Mouse (Mus musculus): ENCODE measurements around the gene Chst3. TPM values are rescaled to one million over a fixed set of nuclear protein-coding genes. Genes with fewer than 3 reads are reported as not detected.
"Not testable (repeated sequence)": the region's sequence is repeated elsewhere in the genome, so short reads cannot be mapped to it uniquely, and the experiment has no call there.

The Chst3 gene
- total RNA-seq, 2 experiments from 2014 or later, result 1.1 to 1.4 TPM

GRCm38 (mm10) chr10:60237475-60238154 lies 18.6 kb upstream of the Chst3 start:
- peak; percentile 55 for DNase-seq
- intact Hi-C loops (cut with DNase I; ENCODE audit: low total_unique reads), result loop anchor here (2.0 kb wide), 1 partner anchor 47 kb away; no protein-coding TSS in a partner anchor

GRCm38 (mm10) chr10:60235876-60236275 lies 16.8 kb upstream of the Chst3 start:
- intact Hi-C loops (cut with DNase I; ENCODE audit: low total_unique reads), result loop anchor here (2.0 kb wide), 1 partner anchor 45 kb away; no protein-coding TSS in a partner anchor
- not testable (repeated sequence) for DNase-seq

GRCm38 (mm10) chr10:60234006-60234405 lies 14.9 kb upstream of the Chst3 start:
- DNase-seq, result no peak
- intact Hi-C loops (cut with DNase I; ENCODE audit: low total_unique reads), result no loop called here

GRCm38 (mm10) chr10:60230321-60231088 lies 11.4 kb upstream of the Chst3 start:
- intact Hi-C loops (cut with DNase I; ENCODE audit: low total_unique reads), result no loop called here
- no peak for DNase-seq

DNA sequence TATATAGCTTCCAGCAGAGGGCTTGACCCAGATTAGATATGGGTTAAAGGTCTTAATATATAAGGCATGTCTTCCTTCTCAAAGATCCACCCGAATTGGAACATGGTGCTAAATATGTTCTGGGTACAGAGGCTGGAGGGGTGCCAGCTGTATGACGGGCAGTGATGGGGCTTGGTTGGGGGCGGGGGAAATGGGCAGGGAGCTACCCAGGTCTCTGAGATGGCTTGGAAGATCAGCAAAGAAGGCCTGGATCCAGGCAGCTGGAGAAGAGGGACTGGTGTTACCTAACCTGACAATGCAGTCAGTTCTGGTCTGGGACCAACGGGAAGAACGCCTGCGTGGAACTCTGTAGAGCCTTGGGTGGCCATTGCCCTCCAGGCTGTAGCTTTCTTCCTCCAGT lies 10.1 kb upstream of the Chst3 start:
- DNase-seq, result no peak
- intact Hi-C loops (cut with DNase I; ENCODE audit: low total_unique reads), result no loop called here

GRCm38 (mm10) chr10:60227666-60228065 lies 8.6 kb upstream of the Chst3 start:
- intact Hi-C loops (cut with DNase I; ENCODE audit: low total_unique reads), result no loop called here

DNA sequence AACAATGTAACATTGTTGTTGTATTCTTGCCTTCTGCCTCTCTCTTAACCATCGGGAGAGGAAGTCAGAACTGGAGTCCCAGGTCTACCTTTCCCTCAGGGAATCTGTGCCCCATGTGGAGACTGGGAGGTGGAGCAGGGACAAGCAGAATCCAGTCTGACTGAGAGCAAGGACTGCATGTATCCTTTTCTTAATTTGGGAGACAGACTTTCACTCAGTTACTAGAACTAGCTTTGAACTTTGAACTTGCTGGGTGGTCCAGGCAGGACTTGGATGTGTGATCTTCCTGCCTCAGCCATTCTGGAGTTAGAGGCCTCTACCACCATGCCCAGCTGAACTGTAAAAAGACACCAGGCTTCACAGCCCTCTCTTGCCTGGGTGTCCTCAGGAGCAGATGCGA lies 5.5 kb upstream of the Chst3 start:
- no peak for DNase-seq
- intact Hi-C loops (cut with DNase I; ENCODE audit: low total_unique reads), result no loop called here

More at GRCm38 (mm10) chr10:60227666-60228065, 8.6 kb upstream of the Chst3 start:
- DNase-seq, result no peak

DNA sequence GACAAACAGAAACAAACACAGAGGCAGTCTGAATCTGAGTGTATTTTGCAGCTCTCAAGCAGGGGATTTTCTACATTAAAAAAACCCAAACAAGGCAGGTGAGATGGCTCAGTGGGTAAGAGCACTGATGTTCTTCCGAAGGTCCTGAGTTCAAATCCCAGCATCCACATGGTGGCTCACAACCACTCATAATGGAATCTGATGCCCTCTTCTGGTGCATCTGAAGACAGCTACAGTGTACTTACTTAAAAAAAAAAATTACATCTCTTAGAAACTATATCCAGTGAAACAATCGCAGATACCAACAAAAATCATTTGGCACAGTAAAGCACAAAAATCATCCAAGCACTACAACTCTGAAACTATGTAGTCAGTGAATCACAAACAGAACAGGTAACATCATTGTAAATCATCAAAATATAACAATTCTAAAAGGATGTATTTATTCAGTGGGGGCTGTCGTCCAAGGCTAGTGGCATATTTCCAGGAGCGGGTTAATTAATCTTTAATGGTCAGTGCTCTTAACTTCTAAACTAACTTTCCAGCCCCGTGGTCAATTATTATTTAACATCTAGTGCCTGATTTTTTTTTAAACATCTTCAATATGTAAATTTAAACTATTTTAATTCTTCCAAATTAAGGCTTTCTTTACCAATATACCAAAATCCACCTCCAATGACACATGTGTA lies 2.7 kb upstream of the Chst3 start:
- DNase-seq; intact Hi-C loops (cut with DNase I; ENCODE audit: low total_unique reads): not testable (repeated sequence)

GRCm38 (mm10) chr10:60220607-60221006 lies 1.5 kb upstream of the Chst3 start:
- intact Hi-C loops (cut with DNase I; ENCODE audit: low total_unique reads), result no loop called here

GRCm38 (mm10) chr10:60220042-60220523 lies 1.0 kb upstream of the Chst3 start:
- DNase-seq, result no peak

More at GRCm38 (mm10) chr10:60220607-60221006, 1.5 kb upstream of the Chst3 start:
- DNase-seq, result no peak

GRCm38 (mm10) chr10:60218033-60218590 lies 948 bp downstream of the Chst3 start:
- no peak for DNase-seq
- intact Hi-C loops (cut with DNase I; ENCODE audit: low total_unique reads), result no loop called here

More at GRCm38 (mm10) chr10:60220042-60220523, 1.0 kb upstream of the Chst3 start:
- intact Hi-C loops (cut with DNase I; ENCODE audit: low total_unique reads), result no loop called here

DNA sequence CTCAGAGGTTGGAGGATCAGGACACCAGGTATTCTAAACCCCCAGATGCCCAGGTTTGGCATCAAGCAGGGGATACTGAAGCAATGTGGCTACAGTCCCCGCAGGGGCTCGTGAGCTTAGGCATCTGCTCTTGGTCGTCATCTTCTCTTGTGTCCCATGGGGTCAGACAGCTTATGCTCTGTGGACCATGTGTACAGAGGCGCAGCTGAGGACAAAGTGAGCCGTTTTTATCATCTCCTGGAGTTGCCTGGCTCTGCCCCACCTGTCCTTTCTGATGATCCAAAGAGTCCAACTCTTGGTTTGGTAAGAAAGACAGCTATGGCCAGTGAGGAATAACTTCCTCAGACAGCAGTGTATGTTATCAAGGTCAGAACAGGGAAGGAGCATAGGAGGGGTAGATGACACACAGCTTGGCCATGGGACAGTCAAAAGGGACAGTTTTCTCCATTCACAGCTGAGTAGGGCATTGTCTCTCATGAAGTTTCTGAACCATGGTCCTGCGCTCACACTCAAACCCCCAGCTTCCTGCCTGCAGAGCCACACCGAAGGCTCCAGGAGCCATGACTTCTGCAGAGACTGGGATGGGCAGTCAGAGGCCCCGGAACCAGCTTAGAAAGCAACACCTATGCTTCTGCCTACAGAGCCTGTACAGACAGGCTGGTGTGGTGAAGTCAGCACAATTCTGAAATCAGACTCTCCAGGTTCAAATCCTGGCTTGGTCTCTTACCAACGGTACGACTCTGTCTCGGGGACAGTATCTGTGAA lies 2.5 kb downstream of the Chst3 start:
- intact Hi-C loops (cut with DNase I; ENCODE audit: low total_unique reads), result no loop called here
- DNase-seq, result no peak

- intact Hi-C loops (cut with DNase I; ENCODE audit: low total_unique reads), result no loop called here
- no peak for DNase-seq
Measured at GRCm38 (mm10) chr10:60215077-60215960, 3.7 kb downstream of the Chst3 start.

DNA sequence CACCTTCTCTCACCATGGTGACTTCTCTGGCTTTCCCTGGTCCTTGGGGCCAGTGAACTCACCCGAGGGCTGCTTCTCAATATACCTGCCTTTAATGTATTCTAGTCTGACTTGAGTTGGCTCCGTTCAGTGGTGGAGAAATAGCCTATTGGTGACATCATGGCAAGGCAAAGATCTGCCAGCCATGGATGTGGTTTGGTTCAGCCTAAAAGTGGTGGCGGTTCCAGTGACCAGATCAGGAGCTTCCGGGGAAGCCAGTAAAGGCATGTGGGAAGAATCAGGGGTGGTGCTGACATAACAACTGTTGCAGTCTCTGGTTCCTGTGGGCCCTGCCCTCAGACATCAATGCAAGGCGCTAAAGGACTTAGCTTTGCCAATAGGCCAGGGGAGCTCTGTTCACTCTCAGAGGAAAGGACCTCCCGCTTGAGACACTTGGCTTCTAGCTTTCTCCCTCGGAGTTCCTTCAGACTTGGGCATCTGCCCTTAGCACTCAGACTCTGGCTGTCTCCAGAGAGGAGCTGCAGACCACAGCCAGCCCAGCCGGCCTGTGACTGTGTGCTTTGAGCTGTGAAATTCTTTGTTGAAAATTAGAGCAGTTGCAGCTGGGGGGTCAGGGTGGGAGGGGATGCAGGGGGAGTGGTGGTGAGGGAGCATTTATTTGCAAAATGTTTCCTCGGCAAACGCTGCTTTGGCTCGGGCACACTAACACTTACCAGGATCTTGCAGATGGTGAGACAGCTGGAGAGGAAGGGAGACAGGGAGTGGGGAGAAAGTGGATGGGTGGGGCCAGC lies 6.3 kb downstream of the Chst3 start:
- intact Hi-C loops (cut with DNase I; ENCODE audit: low total_unique reads), result no loop called here
- DNase-seq, result no peak

DNA sequence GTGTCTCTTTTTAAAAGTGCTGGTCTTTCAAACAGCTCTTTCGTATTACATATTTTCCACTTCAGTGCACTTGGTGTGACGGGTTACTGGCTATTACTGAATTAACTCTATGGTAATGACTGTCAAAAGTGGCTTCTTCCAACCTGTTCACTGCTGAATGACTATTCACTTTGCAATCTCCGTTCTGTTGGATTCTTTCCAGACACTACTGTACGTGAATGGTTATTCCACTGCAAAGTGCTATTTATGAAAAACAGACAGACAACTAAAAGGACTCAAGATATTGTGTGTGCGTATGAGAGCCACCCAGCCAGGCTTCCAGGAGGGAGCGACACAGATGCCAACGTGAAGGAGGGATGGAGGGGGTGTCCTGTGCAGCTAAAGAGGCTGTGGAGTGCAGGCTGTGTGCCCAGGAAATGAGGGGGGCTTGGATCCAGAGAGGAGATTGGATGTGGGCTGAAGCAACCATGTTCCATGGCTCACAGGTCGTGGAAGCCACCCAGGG lies 7.5 kb downstream of the Chst3 start:
- no peak for DNase-seq
- intact Hi-C loops (cut with DNase I; ENCODE audit: low total_unique reads), result no loop called here

DNA sequence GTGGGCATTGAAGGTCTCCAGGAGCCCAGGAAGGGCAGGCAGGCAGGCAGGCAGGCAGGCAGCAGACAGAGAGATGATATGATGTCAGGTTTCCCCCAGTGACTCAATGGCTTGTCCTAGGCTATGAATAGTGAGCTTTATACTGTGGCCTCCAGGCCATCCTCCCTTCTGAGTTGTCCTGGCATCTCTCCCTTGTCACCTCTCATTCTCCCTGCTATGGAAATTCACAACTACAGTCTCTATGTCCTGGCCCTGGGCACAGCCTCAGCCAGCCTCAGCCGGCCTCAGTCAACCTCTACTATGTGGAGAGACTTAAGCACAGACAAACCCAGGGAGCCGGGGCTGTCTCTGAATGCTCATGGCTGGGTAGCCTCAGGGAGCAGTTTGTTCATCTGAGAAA lies 8.6 kb downstream of the Chst3 start:
- intact Hi-C loops (cut with DNase I; ENCODE audit: low total_unique reads), result no loop called here
- DNase-seq, result no peak

GRCm38 (mm10) chr10:60209237-60209636 lies 9.8 kb downstream of the Chst3 start:
- intact Hi-C loops (cut with DNase I; ENCODE audit: low total_unique reads), result no loop called here
- DNase-seq, result peak; percentile 89
